Mouse (Mus musculus): ENCODE measurements around the gene Bcl9l. TPM values are rescaled to one million over a fixed set of nuclear protein-coding genes. Genes with fewer than 3 reads are reported as not detected.
A peak's percentile ranks its signal among the peaks of the same experiment; 100 is the strongest.

The Bcl9l gene
- polyA plus RNA-seq, 2 experiments, result 20.5 to 41.2 TPM

DNA sequence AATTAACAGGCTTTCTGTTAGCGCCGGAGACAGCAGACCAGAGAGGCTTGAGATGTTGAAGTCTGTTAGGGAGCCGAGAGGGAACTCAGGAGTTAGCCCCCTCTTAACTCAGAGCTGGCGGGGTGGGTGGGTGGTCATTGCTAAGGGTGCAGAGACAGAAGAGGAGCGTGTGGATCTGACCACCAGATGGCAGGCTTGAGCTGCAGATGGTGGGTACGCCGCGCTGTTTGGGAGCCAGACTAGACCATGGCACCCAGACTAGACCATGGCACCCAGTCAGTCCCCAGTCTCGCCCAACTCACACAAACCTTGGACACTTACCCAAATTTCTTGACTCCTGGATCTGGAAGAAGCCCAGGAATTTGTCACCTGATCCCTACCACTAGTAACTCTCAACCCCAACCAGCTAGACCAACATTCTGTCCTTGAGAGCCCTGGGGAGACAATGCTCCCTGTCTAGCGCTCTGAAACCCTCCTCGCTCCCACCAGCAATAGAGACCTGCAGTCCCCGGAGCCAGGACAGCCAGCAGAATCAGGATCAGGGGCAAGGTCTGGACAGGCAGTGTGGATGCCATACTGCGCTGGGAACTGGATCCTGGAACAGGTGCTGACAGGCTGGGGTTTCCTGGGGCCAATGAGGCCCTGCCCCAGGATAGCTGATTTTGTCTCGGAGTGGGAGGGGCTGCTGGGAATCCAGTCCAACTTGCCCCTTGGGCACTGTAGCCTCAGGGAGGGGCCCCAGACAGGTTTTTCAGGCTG lies 28.3 kb upstream of the Bcl9l start:
- no peak overlapping the region for H3K4me2 ChIP-seq (replicated peaks; ENCODE audit: low read depth, low read length, severe bottlenecking)
- TF ChIP-seq POLR2A (IDR thresholded peaks at IDR 0.05; ENCODE audit: borderline replicate concordance, extremely low read depth, insufficient read depth, insufficient read length), result no peak
- no peaks in the 10 kb centered on the region for H3K36me3 ChIP-seq (ENCODE audit: control insufficient read depth, insufficient read depth, low read length)
- ATAC-seq (ENCODE audit: low FRiP score, low read depth) (peak; percentile 82; the same call in 1 of the 2 replicates), DNase-seq (ENCODE audit: low spot score) (peak; percentile 68)
- no peak overlapping the region for H3K9ac ChIP-seq (ENCODE audit: low read depth, low read length, severe bottlenecking)
- 7% methylated on average over 14 of the region's 14 CpGs for WGBS
- H3K4me3 ChIP-seq (replicated peaks; ENCODE audit: low read length), result no peak overlapping the region
- H3K27me3 ChIP-seq (ENCODE audit: control insufficient read depth, insufficient read depth, low read length), result no peaks in the 10 kb centered on the region
- no peaks in the 10 kb centered on the region for H3K9me3 ChIP-seq (ENCODE audit: control insufficient read depth, low read length)
- no peak overlapping the region for H3K27ac ChIP-seq (replicated peaks; ENCODE audit: low read depth, low read length)
- no peaks in the 10 kb centered on the region for H3K4me1 ChIP-seq (ENCODE audit: control insufficient read depth, insufficient read depth, low read length)

DNA sequence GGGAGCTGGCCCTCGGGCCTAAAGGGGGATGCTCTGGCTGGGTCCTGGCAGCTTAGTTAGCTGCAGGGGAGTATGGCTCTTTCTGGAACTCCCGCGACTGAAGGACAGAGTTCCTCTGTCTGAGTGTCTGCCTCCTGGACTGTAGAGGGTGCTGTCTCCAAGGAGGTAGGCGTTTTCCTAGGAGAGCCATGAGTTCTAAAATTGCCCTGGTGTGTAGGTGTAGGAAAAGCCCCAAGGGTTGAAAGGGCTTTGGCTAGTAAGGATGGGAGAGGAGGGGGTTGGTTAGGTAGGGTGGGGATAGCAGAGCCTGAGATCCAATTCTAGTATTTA lies 27.8 kb upstream of the Bcl9l start, which contains the start of gene Upk2:
Gene Upk2 (minus strand): TSS at position 86 of the 330 bp plus-strand sequence.
- no peak within 1 kb of the TSS for H3K9ac ChIP-seq (ENCODE audit: low read depth, low read length, severe bottlenecking)
- no peak within 1 kb of the TSS for H3K4me3 ChIP-seq (replicated peaks; ENCODE audit: low read length)
- DNase-seq (ENCODE audit: low spot score) (no peak), ATAC-seq (ENCODE audit: low FRiP score, low read depth) (no peak)
- H3K36me3 ChIP-seq (ENCODE audit: control insufficient read depth, insufficient read depth, low read length), result no peaks in the 10 kb centered on the region
- H3K4me1 ChIP-seq (ENCODE audit: control insufficient read depth, insufficient read depth, low read length), result no peaks in the 10 kb centered on the region
- H3K27ac ChIP-seq (replicated peaks; ENCODE audit: low read depth, low read length), result no peak within 1 kb of the TSS
- no peaks in the 10 kb centered on the region for H3K9me3 ChIP-seq (ENCODE audit: control insufficient read depth, low read length)
- no peak for TF ChIP-seq POLR2A (IDR thresholded peaks at IDR 0.05; ENCODE audit: borderline replicate concordance, extremely low read depth, insufficient read depth, insufficient read length)
- WGBS, result 21% methylated on average over 4 of the region's 4 CpGs
- H3K27me3 ChIP-seq (ENCODE audit: control insufficient read depth, insufficient read depth, low read length), result no peaks in the 10 kb centered on the region
- H3K4me2 ChIP-seq (replicated peaks; ENCODE audit: low read depth, low read length, severe bottlenecking), result no peak within 1 kb of the TSS

DNA sequence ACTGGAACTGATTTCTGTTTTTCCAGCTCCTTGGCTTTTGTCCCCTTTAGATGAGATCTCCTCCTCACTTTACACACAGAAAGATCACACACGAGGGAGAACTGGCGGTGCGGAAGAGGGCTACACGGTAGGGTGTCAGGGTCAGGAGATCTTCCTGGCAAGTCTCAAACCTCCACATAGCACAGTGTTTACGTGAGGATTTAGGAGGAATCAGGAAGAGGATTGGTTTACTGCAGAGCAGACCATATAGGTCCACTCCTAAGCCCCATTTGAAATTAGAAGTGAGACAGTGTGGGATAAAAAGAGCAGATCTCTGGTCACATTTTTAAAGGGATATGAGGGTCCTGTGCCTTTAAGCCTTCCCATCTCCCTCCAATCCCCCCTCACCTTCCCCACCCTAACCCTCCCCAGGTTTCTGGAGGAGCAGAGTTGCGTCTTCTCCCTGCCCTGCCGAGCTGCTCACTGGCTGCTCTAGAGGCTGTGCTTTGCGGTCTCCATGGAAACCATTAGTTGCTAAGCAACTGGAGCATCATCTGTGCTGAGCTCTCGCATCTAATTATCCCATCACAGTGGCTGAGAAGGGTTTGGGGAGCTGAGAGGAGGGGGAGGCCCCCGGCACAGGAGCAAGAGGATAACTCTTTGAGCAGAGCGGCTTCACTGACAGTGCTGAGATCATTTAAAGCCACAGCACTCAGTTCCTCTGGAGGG lies 25.4 kb upstream of the Bcl9l start:
- no peak for TF ChIP-seq POLR2A (IDR thresholded peaks at IDR 0.05; ENCODE audit: borderline replicate concordance, extremely low read depth, insufficient read depth, insufficient read length)
- Histone ChIP-seq H3K4me2 (replicated peaks; ENCODE audit: low read depth, low read length, severe bottlenecking) (no peak overlapping the region), H3K4me3 (replicated peaks; ENCODE audit: low read length) (no peak overlapping the region), H3K9me3 (ENCODE audit: control insufficient read depth, low read length) (no peaks in the 10 kb centered on the region), H3K9ac (ENCODE audit: low read depth, low read length, severe bottlenecking) (no peak overlapping the region), H3K36me3 (ENCODE audit: control insufficient read depth, insufficient read depth, low read length) (no peaks in the 10 kb centered on the region), H3K27me3 (ENCODE audit: control insufficient read depth, insufficient read depth, low read length) (no peaks in the 10 kb centered on the region), H3K4me1 (ENCODE audit: control insufficient read depth, insufficient read depth, low read length) (no peaks in the 10 kb centered on the region), H3K27ac (replicated peaks; ENCODE audit: low read depth, low read length) (no peak overlapping the region)
- ATAC-seq (ENCODE audit: low FRiP score, low read depth) (peak; percentile 70), DNase-seq (ENCODE audit: low spot score) (peak; percentile 43)
- WGBS, result 9% methylated on average over 11 of the region's 11 CpGs

DNA sequence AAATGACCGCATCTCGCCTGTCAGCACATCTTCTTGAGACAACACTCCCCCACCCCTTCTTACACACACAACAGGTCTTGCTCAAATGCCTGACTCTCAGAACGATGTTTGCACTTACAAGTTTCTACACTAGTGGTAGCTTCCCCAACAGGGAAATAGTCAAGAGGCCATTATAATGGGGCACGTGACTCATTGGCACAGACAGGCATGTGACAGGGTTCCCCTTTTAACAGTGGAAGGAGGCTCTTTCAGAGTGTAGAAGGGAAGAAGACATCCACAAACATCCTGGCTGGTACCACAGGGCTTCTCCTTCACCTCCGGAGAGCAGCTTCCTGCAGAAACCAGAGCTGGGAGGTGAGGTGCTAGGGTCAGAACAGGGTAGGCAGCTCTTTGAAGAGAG lies 20.7 kb upstream of the Bcl9l start:
- no peak overlapping the region for H3K27ac ChIP-seq (replicated peaks; ENCODE audit: low read depth, low read length)
- no peak overlapping the region for H3K4me2 ChIP-seq (replicated peaks; ENCODE audit: low read depth, low read length, severe bottlenecking)
- DNase-seq (ENCODE audit: low spot score), result no peak
- H3K9ac ChIP-seq (ENCODE audit: low read depth, low read length, severe bottlenecking), result no peak overlapping the region
- H3K27me3 ChIP-seq (ENCODE audit: control insufficient read depth, insufficient read depth, low read length), result no peaks in the 10 kb centered on the region
- no peaks in the 10 kb centered on the region for H3K9me3 ChIP-seq (ENCODE audit: control insufficient read depth, low read length)
- no peak for TF ChIP-seq POLR2A (IDR thresholded peaks at IDR 0.05; ENCODE audit: borderline replicate concordance, extremely low read depth, insufficient read depth, insufficient read length)
- WGBS, result 85% methylated on average over 5 of the region's 5 CpGs
- H3K4me1 ChIP-seq (ENCODE audit: control insufficient read depth, insufficient read depth, low read length), result no peaks in the 10 kb centered on the region
- no peak overlapping the region for H3K4me3 ChIP-seq (replicated peaks; ENCODE audit: low read length)
- no peak for ATAC-seq (ENCODE audit: low FRiP score, low read depth)
- H3K36me3 ChIP-seq (ENCODE audit: control insufficient read depth, insufficient read depth, low read length), result no peaks in the 10 kb centered on the region

DNA sequence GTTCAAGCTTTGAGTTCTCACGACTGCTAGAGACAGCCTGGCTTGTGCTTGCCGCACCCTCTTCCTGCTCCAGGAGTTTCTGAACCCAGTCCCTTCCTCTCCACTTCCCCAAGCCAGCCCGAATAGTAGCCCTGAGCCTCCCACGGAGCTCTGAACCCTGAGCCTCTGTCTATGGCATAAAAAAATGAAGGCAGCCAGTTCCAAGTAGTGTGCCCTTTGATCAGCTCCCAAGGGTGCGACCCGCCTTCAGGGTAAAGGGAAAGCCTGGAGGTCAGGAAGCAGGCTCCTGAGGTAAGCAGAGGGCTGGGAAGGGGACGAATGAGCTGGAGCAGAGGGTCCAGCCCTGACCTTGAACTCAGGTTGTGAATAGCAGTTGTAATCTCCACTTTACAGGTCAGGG lies 14.4 kb upstream of the Bcl9l start:
- no peak for ATAC-seq (ENCODE audit: low FRiP score, low read depth)
- 55% methylated on average over 7 of the region's 7 CpGs for WGBS

More for the DNA sequence above, 14.4 kb upstream of the Bcl9l start:
- Histone ChIP-seq H3K9ac (ENCODE audit: low read depth, low read length, severe bottlenecking) (no peak overlapping the region), H3K27ac (replicated peaks; ENCODE audit: low read depth, low read length) (no peak overlapping the region), H3K36me3 (ENCODE audit: control insufficient read depth, insufficient read depth, low read length) (no peaks in the 10 kb centered on the region), H3K9me3 (ENCODE audit: control insufficient read depth, low read length) (no peaks in the 10 kb centered on the region), H3K27me3 (ENCODE audit: control insufficient read depth, insufficient read depth, low read length) (no peaks in the 10 kb centered on the region), H3K4me3 (replicated peaks; ENCODE audit: low read length) (no peak overlapping the region), H3K4me1 (ENCODE audit: control insufficient read depth, insufficient read depth, low read length) (no peaks in the 10 kb centered on the region), H3K4me2 (replicated peaks; ENCODE audit: low read depth, low read length, severe bottlenecking) (no peak overlapping the region)
- TF ChIP-seq POLR2A (IDR thresholded peaks at IDR 0.05; ENCODE audit: borderline replicate concordance, extremely low read depth, insufficient read depth, insufficient read length), result no peak
- DNase-seq (ENCODE audit: low spot score), result no peak
